Mouse (Mus musculus): ENCODE results near the gene Tnp2. TPM values are rescaled to one million over a fixed set of nuclear protein-coding genes. Genes with fewer than 3 reads are reported as not detected.

Tnp2 gene
- polyA plus RNA-seq, 1 experiment from 2014 or later: not detected

- Histone ChIP-seq H3K27me3 (replicated peaks; ENCODE audit: low read depth, poor library complexity, severe bottlenecking) (peaks cover 5% of the 10 kb centered on the region), H3K9me3 (no peaks in the 10 kb centered on the region), H3K4me1 (peaks cover 29% of the 10 kb centered on the region), H3K27ac (replicated peaks) (no peak overlapping the region), H3K4me3 (no peak overlapping the region), H3K36me3 (replicated peaks) (no peaks in the 10 kb centered on the region)
- no peak for DNase-seq (ENCODE audit: low spot score)
- WGBS: 69% methylated on average over 5 of the region's 5 CpGs
These were observed 10.8 kb downstream of the Tnp2 start for GRCm38 (mm10) chr16:10777579-10778160.

- DNase-seq (ENCODE audit: low spot score): no peak
- H3K36me3 ChIP-seq (replicated peaks): no peaks in the 10 kb centered on the region
- no peak overlapping the region for H3K27ac ChIP-seq (replicated peaks)
- peaks cover 15% of the 10 kb centered on the region for H3K4me1 ChIP-seq
- H3K27me3 ChIP-seq (replicated peaks; ENCODE audit: low read depth, poor library complexity, severe bottlenecking): no peaks in the 10 kb centered on the region
- WGBS: 61% methylated on average over 7 of the region's 7 CpGs
- no peak overlapping the region for H3K4me3 ChIP-seq
- H3K9me3 ChIP-seq: no peaks in the 10 kb centered on the region
These were observed 12.1 kb downstream of the Tnp2 start for GRCm38 (mm10) chr16:10776322-10776721.

- Histone ChIP-seq H3K4me1 (peaks cover 24% of the 10 kb centered on the region), H3K36me3 (replicated peaks) (no peaks in the 10 kb centered on the region), H3K27me3 (replicated peaks; ENCODE audit: low read depth, poor library complexity, severe bottlenecking) (0 out of 2 replicates have a peak, but pooled peaks cover under 1% of the 10 kb centered on the region), H3K4me3 (no peak overlapping the region), H3K9me3 (no peaks in the 10 kb centered on the region), H3K27ac (replicated peaks) (no peak overlapping the region)
- 79% methylated on average over 4 of the region's 4 CpGs for WGBS
- no peak for DNase-seq (ENCODE audit: low spot score)
These were observed 13.7 kb downstream of the Tnp2 start for GRCm38 (mm10) chr16:10774726-10775125.

GRCm38 (mm10) chr16:10773543-10773942, 14.9 kb downstream of the Tnp2 start:
- WGBS: 84% methylated on average over 8 of the region's 8 CpGs
- Histone ChIP-seq H3K27me3 (replicated peaks; ENCODE audit: low read depth, poor library complexity, severe bottlenecking) (0 out of 2 replicates have a peak, but pooled peaks cover 7% of the 10 kb centered on the region), H3K27ac (replicated peaks) (no peak overlapping the region), H3K4me1 (peaks cover 30% of the 10 kb centered on the region), H3K4me3 (no peak overlapping the region), H3K36me3 (replicated peaks) (no peaks in the 10 kb centered on the region), H3K9me3 (no peaks in the 10 kb centered on the region)
- no peak for DNase-seq (ENCODE audit: low spot score)

- H3K27ac ChIP-seq (replicated peaks): no peak overlapping the region
- no peaks in the 10 kb centered on the region for H3K9me3 ChIP-seq
- H3K4me3 ChIP-seq: no peak overlapping the region
- peaks cover 27% of the 10 kb centered on the region for H3K4me1 ChIP-seq
- 59% methylated on average over 19 of the region's 19 CpGs for WGBS
- DNase-seq (ENCODE audit: low spot score): no peak
- 0 out of 2 replicates have a peak, but pooled peaks cover 7% of the 10 kb centered on the region for H3K27me3 ChIP-seq (replicated peaks; ENCODE audit: low read depth, poor library complexity, severe bottlenecking)
- no peaks in the 10 kb centered on the region for H3K36me3 ChIP-seq (replicated peaks)
These were observed 16.5 kb downstream of the Tnp2 start for GRCm38 (mm10) chr16:10771769-10772510.

GRCm38 (mm10) chr16:10770531-10771325, 17.7 kb downstream of the Tnp2 start:
- Histone ChIP-seq H3K36me3 (replicated peaks) (no peaks in the 10 kb centered on the region), H3K9me3 (no peaks in the 10 kb centered on the region), H3K4me3 (no peak overlapping the region), H3K4me1 (peaks cover 21% of the 10 kb centered on the region), H3K27me3 (replicated peaks; ENCODE audit: low read depth, poor library complexity, severe bottlenecking) (0 out of 2 replicates have a peak, but pooled peaks cover 7% of the 10 kb centered on the region), H3K27ac (replicated peaks) (no peak overlapping the region)
- DNase-seq (ENCODE audit: low spot score): peak; percentile 27
- WGBS: 48% methylated on average over 4 of the region's 4 CpGs

GRCm38 (mm10) chr16:10769661-10770060, 18.8 kb downstream of the Tnp2 start:
- 0 out of 2 replicates have a peak, but pooled peaks cover 7% of the 10 kb centered on the region for H3K27me3 ChIP-seq (replicated peaks; ENCODE audit: low read depth, poor library complexity, severe bottlenecking)
- no peak overlapping the region for H3K27ac ChIP-seq (replicated peaks)

GRCm38 (mm10) chr16:10768821-10769220, 19.6 kb downstream of the Tnp2 start:
- no peak for DNase-seq (ENCODE audit: low spot score)
- H3K36me3 ChIP-seq (replicated peaks): no peaks in the 10 kb centered on the region
- no peak overlapping the region for H3K4me3 ChIP-seq
- H3K27ac ChIP-seq (replicated peaks): no peak overlapping the region
- WGBS: 55% methylated on average over 9 of the region's 9 CpGs
- no peaks in the 10 kb centered on the region for H3K9me3 ChIP-seq
- 0 out of 2 replicates have a peak, but pooled peaks cover 7% of the 10 kb centered on the region for H3K27me3 ChIP-seq (replicated peaks; ENCODE audit: low read depth, poor library complexity, severe bottlenecking)
- peaks cover 21% of the 10 kb centered on the region for H3K4me1 ChIP-seq

More at GRCm38 (mm10) chr16:10769661-10770060, 18.8 kb downstream of the Tnp2 start:
- peaks cover 21% of the 10 kb centered on the region for H3K4me1 ChIP-seq
- WGBS: 28% methylated on average over 2 of the region's 2 CpGs
- no peaks in the 10 kb centered on the region for H3K36me3 ChIP-seq (replicated peaks)
- H3K9me3 ChIP-seq: no peaks in the 10 kb centered on the region
- DNase-seq (ENCODE audit: low spot score): no peak
- no peak overlapping the region for H3K4me3 ChIP-seq

- 47% methylated on average over 4 of the region's 4 CpGs for WGBS
- H3K4me3 ChIP-seq: no peak overlapping the region
- H3K36me3 ChIP-seq (replicated peaks): no peaks in the 10 kb centered on the region
- no peaks in the 10 kb centered on the region for H3K9me3 ChIP-seq
- H3K4me1 ChIP-seq: peaks cover 21% of the 10 kb centered on the region
- no peak overlapping the region for H3K27ac ChIP-seq (replicated peaks)
- DNase-seq (ENCODE audit: low spot score): peak; percentile 67
- peaks cover 7% of the 10 kb centered on the region; the same call in 1 of the 2 replicates for H3K27me3 ChIP-seq (replicated peaks; ENCODE audit: low read depth, poor library complexity, severe bottlenecking)
These were observed 21.3 kb downstream of the Tnp2 start for GRCm38 (mm10) chr16:10767158-10767557.

GRCm38 (mm10) chr16:10764323-10764722, 24.1 kb downstream of the Tnp2 start:
- WGBS: 80% methylated on average over 2 of the region's 2 CpGs
- no peaks in the 10 kb centered on the region for H3K9me3 ChIP-seq
- peaks cover 10% of the 10 kb centered on the region for H3K4me1 ChIP-seq
- no peak overlapping the region for H3K27ac ChIP-seq (replicated peaks)
- peaks cover 2% of the 10 kb centered on the region; the same call in 1 of the 2 replicates for H3K27me3 ChIP-seq (replicated peaks; ENCODE audit: low read depth, poor library complexity, severe bottlenecking)
- no peaks in the 10 kb centered on the region for H3K36me3 ChIP-seq (replicated peaks)
- no peak for DNase-seq (ENCODE audit: low spot score)
- no peak overlapping the region for H3K4me3 ChIP-seq

GRCm38 (mm10) chr16:10763540-10764264, 24.8 kb downstream of the Tnp2 start:
- no peaks in the 10 kb centered on the region for H3K9me3 ChIP-seq
- DNase-seq (ENCODE audit: low spot score): no peak
- no peaks in the 10 kb centered on the region for H3K36me3 ChIP-seq (replicated peaks)
- H3K27ac ChIP-seq (replicated peaks): no peak overlapping the region
- H3K4me1 ChIP-seq: peaks cover 8% of the 10 kb centered on the region
- H3K27me3 ChIP-seq (replicated peaks; ENCODE audit: low read depth, poor library complexity, severe bottlenecking): no peaks in the 10 kb centered on the region; the same call in 1 of the 2 replicates
- no peak overlapping the region for H3K4me3 ChIP-seq
- 63% methylated on average over 6 of the region's 6 CpGs for WGBS
